In genomic region chr3:95861216-95861615, GRCm38 (mm10) we compare ENCODE assay signal across 10 mouse cellular contexts. TPM values are rescaled to one million over a fixed set of nuclear protein-coding genes. Genes with fewer than 3 reads are reported as not detected.
DNase-seq lines count a peak whose midpoint lies in the region; ATAC-seq and TF ChIP-seq lines count a peak whose summit lies in the region.
"Had no signal": no experiment of that assay in that cellular context is flagged by ENCODE, and none has a peak within 500 bp of the region (broad histone marks: within the 10 kb centered on the region; RNA-seq: fewer than 3 reads in every experiment).

No protein-coding gene starts in this region.

- no peak overlapping the region for H3K9ac ChIP-seq in forebrain, postnatal 0 days
- no peak overlapping the region for H3K9ac ChIP-seq in forebrain, embryonic 13.5 days
- H3K9ac ChIP-seq in lung, postnatal 0 days (replicated peaks; ENCODE audit: low read depth), result no peak overlapping the region
- H3K9ac ChIP-seq in midbrain, embryonic 16.5 days (ENCODE audit: low read depth, low read length), result no peak overlapping the region
- no peak overlapping the region for H3K9ac ChIP-seq in midbrain, embryonic 15.5 days
- H3K9ac ChIP-seq: hindbrain, embryonic 15.5 days; neural tube, embryonic 12.5 days had no signal

- TF ChIP-seq POLR2A in bone marrow macrophage, adult 2 months (IDR thresholded peaks at IDR 0.05; ENCODE audit: borderline replicate concordance, low read depth, low read length), result no peak

- H3K9me3 ChIP-seq in forebrain, postnatal 0 days (ENCODE audit: low read length), result no peaks in the 10 kb centered on the region
- no peaks in the 10 kb centered on the region for H3K9me3 ChIP-seq in forebrain, embryonic 13.5 days (replicated peaks)
- H3K9me3 ChIP-seq in lung, postnatal 0 days (ENCODE audit: low read length), result no peaks in the 10 kb centered on the region
- H3K9me3 ChIP-seq in midbrain, embryonic 16.5 days (replicated peaks; ENCODE audit: control insufficient read depth, low read length, poor library complexity, severe bottlenecking), result no peaks in the 10 kb centered on the region
- H3K9me3 ChIP-seq in midbrain, embryonic 15.5 days, result no peaks in the 10 kb centered on the region
- H3K9me3 ChIP-seq: hindbrain, embryonic 15.5 days; neural tube, embryonic 12.5 days had no signal

- H3K27ac ChIP-seq in forebrain, postnatal 0 days (ENCODE audit: low read depth, low read length), result no peak overlapping the region
- no peak overlapping the region for H3K27ac ChIP-seq in forebrain, embryonic 13.5 days
- H3K27ac ChIP-seq in lung, postnatal 0 days (ENCODE audit: low read length), result no peak overlapping the region
- no peak overlapping the region for H3K27ac ChIP-seq in bone marrow macrophage, adult 2 months (ENCODE audit: insufficient read depth, low read depth, low read length)
- H3K27ac ChIP-seq in midbrain, embryonic 16.5 days (ENCODE audit: low read length), result no peak overlapping the region
- H3K27ac ChIP-seq in midbrain, embryonic 15.5 days, result no peak overlapping the region
- H3K27ac ChIP-seq: hindbrain, embryonic 15.5 days; neural tube, embryonic 12.5 days had no signal

- TF ChIP-seq EP300 in lung, postnatal 0 days (IDR thresholded peaks at IDR 0.05), result no peak

- H3K4me3 ChIP-seq in forebrain, postnatal 0 days (ENCODE audit: low read depth, low read length), result no peak overlapping the region
- H3K4me3 ChIP-seq in forebrain, embryonic 13.5 days, result no peak overlapping the region
- no peak overlapping the region for H3K4me3 ChIP-seq in lung, postnatal 0 days (ENCODE audit: low read depth, low read length)
- H3K4me3 ChIP-seq in bone marrow macrophage, adult 2 months (ENCODE audit: insufficient read depth, low read length), result no peak overlapping the region
- H3K4me3 ChIP-seq in midbrain, embryonic 16.5 days (ENCODE audit: low read depth, low read length), result no peak overlapping the region
- H3K4me3 ChIP-seq in midbrain, embryonic 15.5 days, result no peak overlapping the region
- H3K4me3 ChIP-seq: hindbrain, embryonic 15.5 days; neural tube, embryonic 12.5 days had no signal

- DNase-seq in forebrain, postnatal 0 days, result no peak
- no peak for DNase-seq in lung, postnatal 0 days (ENCODE audit: low spot score)
- no peak for DNase-seq in lung, postnatal 4 days
- DNase-seq in thymus, postnatal 14 days, result peak; percentile 48

- H3K36me3 ChIP-seq in forebrain, postnatal 0 days (ENCODE audit: insufficient read depth), result peaks cover 14% of the 10 kb centered on the region; the same call in 1 of the 2 replicates
- H3K36me3 ChIP-seq in forebrain, embryonic 13.5 days (ENCODE audit: poor library complexity, severe bottlenecking), result peaks cover 26% of the 10 kb centered on the region
- 0 out of 2 replicates have a peak, but pooled peaks cover 8% of the 10 kb centered on the region for H3K36me3 ChIP-seq in lung, postnatal 0 days (ENCODE audit: insufficient read depth, low read length)
- peaks cover 13% of the 10 kb centered on the region for H3K36me3 ChIP-seq in midbrain, embryonic 16.5 days (ENCODE audit: control insufficient read depth, insufficient read depth, low read length)
- H3K36me3 ChIP-seq in midbrain, embryonic 15.5 days (replicated peaks), result peaks cover 11% of the 10 kb centered on the region; the same call in 1 of the 2 replicates

- no peak overlapping the region for H3K4me2 ChIP-seq in forebrain, postnatal 0 days (ENCODE audit: low read depth)
- H3K4me2 ChIP-seq in forebrain, embryonic 13.5 days, result no peak overlapping the region
- no peak overlapping the region for H3K4me2 ChIP-seq in lung, postnatal 0 days (replicated peaks; ENCODE audit: low read depth, low read length)
- H3K4me2 ChIP-seq in midbrain, embryonic 16.5 days (ENCODE audit: low read length), result no peak overlapping the region
- no peak overlapping the region for H3K4me2 ChIP-seq in midbrain, embryonic 15.5 days
- H3K4me2 ChIP-seq: hindbrain, embryonic 15.5 days; neural tube, embryonic 12.5 days had no signal

- H3K4me1 ChIP-seq in forebrain, postnatal 0 days (ENCODE audit: insufficient read depth), result no peaks in the 10 kb centered on the region
- 0 out of 2 replicates have a peak, but pooled peaks cover under 1% of the 10 kb centered on the region for H3K4me1 ChIP-seq in forebrain, embryonic 13.5 days
- H3K4me1 ChIP-seq in lung, postnatal 0 days (ENCODE audit: insufficient read depth, low read depth, low read length), result no peaks in the 10 kb centered on the region
- peaks cover under 1% of the 10 kb centered on the region; the same call in 1 of the 2 replicates for H3K4me1 ChIP-seq in bone marrow macrophage, adult 2 months (ENCODE audit: control insufficient read depth, insufficient read depth, low read length)
- peaks cover under 1% of the 10 kb centered on the region; the same call in 1 of the 2 replicates for H3K4me1 ChIP-seq in midbrain, embryonic 16.5 days (ENCODE audit: control insufficient read depth, insufficient read depth, low read length)
- peaks cover 3% of the 10 kb centered on the region for H3K4me1 ChIP-seq in midbrain, embryonic 15.5 days
- H3K4me1 ChIP-seq: neural tube, embryonic 12.5 days had no signal

- no peaks in the 10 kb centered on the region for H3K27me3 ChIP-seq in forebrain, postnatal 0 days (ENCODE audit: insufficient read depth, low read length)
- H3K27me3 ChIP-seq in forebrain, embryonic 13.5 days, result no peaks in the 10 kb centered on the region
- no peaks in the 10 kb centered on the region for H3K27me3 ChIP-seq in lung, postnatal 0 days (replicated peaks; ENCODE audit: insufficient read depth, low read length)
- H3K27me3 ChIP-seq in midbrain, embryonic 16.5 days (ENCODE audit: control insufficient read depth, insufficient read depth, low read depth, low read length), result no peaks in the 10 kb centered on the region
- no peaks in the 10 kb centered on the region for H3K27me3 ChIP-seq in midbrain, embryonic 15.5 days (replicated peaks)
- H3K27me3 ChIP-seq: hindbrain, embryonic 15.5 days; neural tube, embryonic 12.5 days had no signal

- 79% methylated on average over 10 of the region's 10 CpGs for WGBS in forebrain, postnatal 0 days
- 81% methylated on average over 10 of the region's 10 CpGs for WGBS in forebrain, embryonic 13.5 days
- 78% methylated on average over 10 of the region's 10 CpGs for WGBS in lung, postnatal 0 days
- 80% methylated on average over 10 of the region's 10 CpGs for WGBS in midbrain, embryonic 16.5 days
- 77% methylated on average over 10 of the region's 10 CpGs for WGBS in midbrain, embryonic 15.5 days

- no peak for ATAC-seq in forebrain, postnatal 0 days
- ATAC-seq in forebrain, embryonic 13.5 days, result no peak
- no peak for ATAC-seq in lung, postnatal 0 days
- ATAC-seq in midbrain, embryonic 16.5 days, result no peak
- no peak for ATAC-seq in midbrain, embryonic 15.5 days (replicated peaks)

- peak; percentile 36; the same call in 1 of the 2 replicates for TF ChIP-seq CTCF in forebrain, postnatal 0 days (IDR thresholded peaks at IDR 0.05; ENCODE audit: low read depth)
- TF ChIP-seq CTCF in lung, postnatal 0 days (IDR thresholded peaks at IDR 0.05), result peak; percentile 64
- peak; percentile 19; the same call in 1 of the 2 replicates for TF ChIP-seq CTCF in bone marrow macrophage, adult 2 months (IDR thresholded peaks at IDR 0.05; ENCODE audit: low read depth, low read length)

RNA-seq across cellular contexts. Expression of gene Prpf3, which starts 5.5 kb away (rescaled TPM):
- total RNA-seq in forebrain, postnatal 0 days (2014; rRNA removed), result 14.3 and 14.4 TPM in 2 replicates
- polyA plus RNA-seq in forebrain, postnatal 0 days (2015; fragmentation: Nextera tagmentation; extraction: Ambion mirVana), result 19.3 and 24.9 TPM in 2 replicates
- polyA plus RNA-seq in forebrain, embryonic 13.5 days (2015; fragmentation: Nextera tagmentation; extraction: Ambion mirVana), result 50.9 and 53.0 TPM in 2 replicates
- 14.3 and 16.0 TPM in 2 replicates for polyA plus RNA-seq in lung, postnatal 0 days (2015; fragmentation: Nextera tagmentation; extraction: Ambion mirVana)
- 33.0 and 34.9 TPM in 2 replicates for polyA plus RNA-seq in bone marrow macrophage, adult 2 months (2012; ENCODE audit: insufficient read depth, insufficient read length, missing spikeins)
- 33.0 and 35.4 TPM in 2 replicates for polyA plus RNA-seq in midbrain, embryonic 16.5 days (2015; fragmentation: Nextera tagmentation; extraction: Ambion mirVana)
- 40.0 and 40.6 TPM in 2 replicates for polyA plus RNA-seq in midbrain, embryonic 15.5 days (2015; fragmentation: Nextera tagmentation; extraction: Ambion mirVana)

RNA-seq across cellular contexts. Expression of gene Mrps21, which starts 10.1 kb away (rescaled TPM):
- total RNA-seq in forebrain, postnatal 0 days (2014; rRNA removed), result 113 and 193 TPM in 2 replicates
- 251 and 296 TPM in 2 replicates for polyA plus RNA-seq in forebrain, postnatal 0 days (2015; fragmentation: Nextera tagmentation; extraction: Ambion mirVana)
- polyA plus RNA-seq in forebrain, embryonic 13.5 days (2015; fragmentation: Nextera tagmentation; extraction: Ambion mirVana), result 334 and 380 TPM in 2 replicates
- polyA plus RNA-seq in lung, postnatal 0 days (2015; fragmentation: Nextera tagmentation; extraction: Ambion mirVana), result 252 and 273 TPM in 2 replicates
- 227 and 228 TPM in 2 replicates for polyA plus RNA-seq in bone marrow macrophage, adult 2 months (2012; ENCODE audit: insufficient read depth, insufficient read length, missing spikeins)
- polyA plus RNA-seq in midbrain, embryonic 16.5 days (2015; fragmentation: Nextera tagmentation; extraction: Ambion mirVana), result 247 and 260 TPM in 2 replicates
- 252 and 260 TPM in 2 replicates for polyA plus RNA-seq in midbrain, embryonic 15.5 days (2015; fragmentation: Nextera tagmentation; extraction: Ambion mirVana)

RNA-seq across cellular contexts. Expression of gene Ciart, which starts 20.8 kb away (rescaled TPM):
- total RNA-seq in forebrain, postnatal 0 days (2014; rRNA removed), result 3.4 and 5.9 TPM in 2 replicates
- 8.2 and 11.2 TPM in 2 replicates for polyA plus RNA-seq in forebrain, postnatal 0 days (2015; fragmentation: Nextera tagmentation; extraction: Ambion mirVana)
- polyA plus RNA-seq in forebrain, embryonic 13.5 days (2015; fragmentation: Nextera tagmentation; extraction: Ambion mirVana), result 5.2 and 5.4 TPM in 2 replicates
- polyA plus RNA-seq in lung, postnatal 0 days (2015; fragmentation: Nextera tagmentation; extraction: Ambion mirVana), result 2.0 and 3.1 TPM in 2 replicates
- 1.6 and 1.7 TPM in 2 replicates for polyA plus RNA-seq in bone marrow macrophage, adult 2 months (2012; ENCODE audit: insufficient read depth, insufficient read length, missing spikeins)
- polyA plus RNA-seq in midbrain, embryonic 16.5 days (2015; fragmentation: Nextera tagmentation; extraction: Ambion mirVana), result 4.8 and 5.2 TPM in 2 replicates
- polyA plus RNA-seq in midbrain, embryonic 15.5 days (2015; fragmentation: Nextera tagmentation; extraction: Ambion mirVana), result 5.0 and 5.3 TPM in 2 replicates

RNA-seq across cellular contexts. Expression of gene BC028528, which starts 30.6 kb away (rescaled TPM):
- total RNA-seq in forebrain, postnatal 0 days (2014; rRNA removed), result 5.7 and 9.9 TPM in 2 replicates
- 14.9 and 18.4 TPM in 2 replicates for polyA plus RNA-seq in forebrain, postnatal 0 days (2015; fragmentation: Nextera tagmentation; extraction: Ambion mirVana)
- 11.8 and 12.4 TPM in 2 replicates for polyA plus RNA-seq in forebrain, embryonic 13.5 days (2015; fragmentation: Nextera tagmentation; extraction: Ambion mirVana)
- 247 and 252 TPM in 2 replicates for polyA plus RNA-seq in lung, postnatal 0 days (2015; fragmentation: Nextera tagmentation; extraction: Ambion mirVana)
- 145 and 162 TPM in 2 replicates for polyA plus RNA-seq in bone marrow macrophage, adult 2 months (2012; ENCODE audit: insufficient read depth, insufficient read length, missing spikeins)
- 18.2 and 18.5 TPM in 2 replicates for polyA plus RNA-seq in midbrain, embryonic 16.5 days (2015; fragmentation: Nextera tagmentation; extraction: Ambion mirVana)
- 18.8 and 22.2 TPM in 2 replicates for polyA plus RNA-seq in midbrain, embryonic 15.5 days (2015; fragmentation: Nextera tagmentation; extraction: Ambion mirVana)

RNA-seq across cellular contexts. Expression of gene Aph1a, which starts 32.6 kb away (rescaled TPM):
- 59.3 and 77.2 TPM in 2 replicates for total RNA-seq in forebrain, postnatal 0 days (2014; rRNA removed)
- polyA plus RNA-seq in forebrain, postnatal 0 days (2015; fragmentation: Nextera tagmentation; extraction: Ambion mirVana), result 44.3 and 46.0 TPM in 2 replicates
- polyA plus RNA-seq in forebrain, embryonic 13.5 days (2015; fragmentation: Nextera tagmentation; extraction: Ambion mirVana), result 28.3 and 34.4 TPM in 2 replicates
- 48.6 and 49.1 TPM in 2 replicates for polyA plus RNA-seq in lung, postnatal 0 days (2015; fragmentation: Nextera tagmentation; extraction: Ambion mirVana)
- polyA plus RNA-seq in bone marrow macrophage, adult 2 months (2012; ENCODE audit: insufficient read depth, insufficient read length, missing spikeins), result 116 and 118 TPM in 2 replicates
- 27.1 and 35.1 TPM in 2 replicates for polyA plus RNA-seq in midbrain, embryonic 16.5 days (2015; fragmentation: Nextera tagmentation; extraction: Ambion mirVana)
- polyA plus RNA-seq in midbrain, embryonic 15.5 days (2015; fragmentation: Nextera tagmentation; extraction: Ambion mirVana), result 34.3 and 36.1 TPM in 2 replicates
